Mouse (Mus musculus) adrenal gland, postnatal 25 days (tissue): ENCODE results near the gene Bmp2k. TPM values are rescaled to one million over a fixed set of nuclear protein-coding genes. Genes with fewer than 3 reads are reported as not detected.
A peak's percentile ranks its signal among the peaks of the same experiment; 100 is the strongest.

ENCODE experiments used
- DNase-seq: peaks from one replicate; pipeline ENCODE4 v3.0.0; 2021; ENCODE audit warnings: mixed read lengths
- total RNA-seq: library from RNA; stranded (reverse); gene quantifications from 2 replicates; pipeline ENCODE4 v1.2.3, GENCODE M21; 2021

The Bmp2k gene
- total RNA-seq, 1 experiment from 2014 or later: 28.8 TPM

GRCm38 (mm10) chr5:97099954-97100353 is 102.5 kb downstream of the Bmp2k start:
- DNase-seq: no peak

GRCm38 (mm10) chr5:97108333-97108732 is 110.8 kb downstream of the Bmp2k start:
- no peak for DNase-seq

- DNase-seq: no peak
Observed at GRCm38 (mm10) chr5:97110133-97110532, 112.6 kb downstream of the Bmp2k start.

GRCm38 (mm10) chr5:97110697-97111096 is 113.2 kb downstream of the Bmp2k start:
- DNase-seq: no peak

GRCm38 (mm10) chr5:97111207-97111910 is 113.9 kb downstream of the Bmp2k start, which contains the start of gene Paqr3:
TSS of gene Paqr3 (minus strand) at chr5:97111596.
- peak; percentile 98 for DNase-seq

- DNase-seq: no peak
Observed at GRCm38 (mm10) chr5:97124977-97125376, 127.5 kb downstream of the Bmp2k start.

GRCm38 (mm10) chr5:97125459-97125970 is 128.0 kb downstream of the Bmp2k start:
- DNase-seq: no peak

- peak; percentile 10 for DNase-seq
Observed at GRCm38 (mm10) chr5:97126005-97126404, 128.5 kb downstream of the Bmp2k start.

GRCm38 (mm10) chr5:97127284-97127683 is 129.8 kb downstream of the Bmp2k start:
- DNase-seq: no peak

GRCm38 (mm10) chr5:97128242-97129226 is 131.0 kb downstream of the Bmp2k start:
- DNase-seq: peak; percentile 34

GRCm38 (mm10) chr5:97129589-97129988 is 132.1 kb downstream of the Bmp2k start:
- no peak for DNase-seq

- DNase-seq: no peak
Observed at GRCm38 (mm10) chr5:97135331-97135730, 137.8 kb downstream of the Bmp2k start.

Other genes with a start within 250 kb of the Bmp2k start
- 16.9 and 19.8 TPM in 2 replicates for gene Anxa3, start 204.3 kb upstream of the Bmp2k start, total RNA-seq
- gene Paqr3, start 113.9 kb downstream of the Bmp2k start, total RNA-seq: 3.6 and 4.3 TPM in 2 replicates